Mouse (Mus musculus): ENCODE results near the gene Vmn1r217. TPM values are rescaled to one million over a fixed set of nuclear protein-coding genes. Genes with fewer than 3 reads are reported as not detected.
"Not testable (repeated sequence)": the region's sequence is repeated elsewhere in the genome, so short reads cannot be mapped to it uniquely, and the experiment has no call there.

Vmn1r217 gene
- polyA plus RNA-seq (2014; fragmentation: Nextera tagmentation; extraction: Ambion mirVana), result not detected in 2 replicates

DNA sequence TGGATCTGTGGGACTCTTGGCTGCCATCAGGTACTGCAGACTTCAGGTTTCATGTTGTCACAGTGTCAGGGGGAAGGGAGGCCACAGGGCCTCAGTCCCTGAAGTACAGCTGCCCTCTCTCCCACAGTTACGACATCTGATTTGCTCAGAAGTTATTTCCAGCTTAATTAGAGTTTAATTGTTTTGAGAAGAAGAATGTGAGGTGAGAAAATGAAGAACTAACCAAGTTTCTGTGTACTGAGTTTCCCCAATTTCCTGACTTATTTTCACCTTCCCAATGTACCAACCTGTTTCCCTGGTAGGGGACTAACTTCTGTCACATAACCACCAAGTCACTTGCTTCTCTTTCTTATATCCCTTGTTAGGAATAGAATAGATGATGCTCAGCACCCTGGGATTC is at the start of gene Vmn1r217:
Vmn1r217 (minus strand) TSS at position 101 of the 400 bp plus-strand sequence.
- WGBS, result 81% methylated on average over 1 of the region's 1 CpGs

DNA sequence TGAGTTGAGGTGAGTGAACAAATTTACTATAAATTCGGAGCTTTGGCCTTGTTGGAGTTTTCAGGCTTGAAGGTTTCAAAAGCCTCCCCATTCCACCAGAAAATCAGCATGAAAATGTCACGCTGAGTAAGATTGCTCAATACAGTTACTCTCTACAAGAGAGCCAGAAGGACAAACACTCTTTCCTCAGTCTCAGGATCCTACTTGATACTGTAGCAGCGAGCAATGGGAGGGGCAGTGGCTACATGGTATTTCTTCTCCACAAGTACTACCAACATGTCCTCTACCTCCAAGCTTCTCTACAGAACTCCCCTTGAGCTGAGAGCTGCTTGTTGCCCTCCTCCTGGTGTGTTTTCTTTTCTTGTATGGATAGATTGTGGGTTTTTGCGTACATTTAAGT is 48.4 kb upstream of the Vmn1r217 start:
- 89% methylated on average over 4 of the region's 4 CpGs for WGBS
- H3K4me1 ChIP-seq (ENCODE audit: control insufficient read depth, insufficient read depth, low read length), result not testable (repeated sequence)

More for the DNA sequence above, at the start of gene Vmn1r217:
- not testable (repeated sequence) for H3K27ac ChIP-seq (replicated peaks; ENCODE audit: low read depth, low read length); H3K27me3 ChIP-seq (replicated peaks; ENCODE audit: control insufficient read depth, insufficient read depth, low read length); H3K4me3 ChIP-seq (ENCODE audit: low read depth, low read length); H3K4me2 ChIP-seq (ENCODE audit: low read depth, low read length); H3K4me1 ChIP-seq (ENCODE audit: control insufficient read depth, insufficient read depth, low read length); DNase-seq (ENCODE audit: low spot score); ATAC-seq (ENCODE audit: low read depth); H3K9ac ChIP-seq (ENCODE audit: low read depth, low read length); H3K9me3 ChIP-seq (ENCODE audit: control insufficient read depth, low read length); H3K36me3 ChIP-seq (ENCODE audit: control insufficient read depth, insufficient read depth, low read length)

DNA sequence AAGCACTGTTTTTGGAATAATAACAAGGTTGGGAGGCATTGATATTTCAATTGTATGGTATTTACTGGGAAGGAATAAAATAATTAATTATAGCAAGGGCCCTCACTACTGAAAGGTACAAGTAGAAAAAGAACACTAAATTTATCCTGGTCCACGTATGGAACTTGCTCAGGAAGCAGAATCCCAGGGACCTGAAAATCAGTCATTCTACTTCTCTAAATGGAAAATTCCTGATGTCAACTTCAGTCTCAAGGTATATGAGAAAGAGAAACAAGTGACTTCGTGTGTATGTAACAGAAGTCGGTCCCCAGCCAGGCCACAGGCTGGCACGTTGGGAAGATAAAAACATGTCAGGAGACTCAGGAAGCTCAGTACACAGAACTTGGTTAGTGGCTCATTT is 41.0 kb upstream of the Vmn1r217 start, which contains the start of gene Vmn1r219:
Vmn1r219 (plus strand) TSS at position 301 of the 400 bp plus-strand sequence.
- H3K4me1 ChIP-seq (ENCODE audit: control insufficient read depth, insufficient read depth, low read length), result no peaks in the 10 kb centered on the region
- no peak within 1 kb of the TSS for H3K9ac ChIP-seq (ENCODE audit: low read depth, low read length)
- H3K36me3 ChIP-seq (ENCODE audit: control insufficient read depth, insufficient read depth, low read length), result no peaks in the 10 kb centered on the region
- no peak for ATAC-seq (ENCODE audit: low read depth)
- 74% methylated on average over 4 of the region's 4 CpGs for WGBS
- DNase-seq (ENCODE audit: low spot score), result no peak
- H3K27ac ChIP-seq (replicated peaks; ENCODE audit: low read depth, low read length), result no peak within 1 kb of the TSS
- H3K4me3 ChIP-seq (ENCODE audit: low read depth, low read length), result no peak within 1 kb of the TSS
- no peaks in the 10 kb centered on the region for H3K27me3 ChIP-seq (replicated peaks; ENCODE audit: control insufficient read depth, insufficient read depth, low read length)
- no peak within 1 kb of the TSS for H3K4me2 ChIP-seq (ENCODE audit: low read depth, low read length)
- H3K9me3 ChIP-seq (ENCODE audit: control insufficient read depth, low read length), result no peaks in the 10 kb centered on the region

More for the DNA sequence above, 48.4 kb upstream of the Vmn1r217 start:
- H3K4me3 ChIP-seq (ENCODE audit: low read depth, low read length); H3K4me2 ChIP-seq (ENCODE audit: low read depth, low read length); ATAC-seq (ENCODE audit: low read depth); H3K36me3 ChIP-seq (ENCODE audit: control insufficient read depth, insufficient read depth, low read length); H3K27ac ChIP-seq (replicated peaks; ENCODE audit: low read depth, low read length); H3K9ac ChIP-seq (ENCODE audit: low read depth, low read length); DNase-seq (ENCODE audit: low spot score); H3K9me3 ChIP-seq (ENCODE audit: control insufficient read depth, low read length); H3K27me3 ChIP-seq (replicated peaks; ENCODE audit: control insufficient read depth, insufficient read depth, low read length): not testable (repeated sequence)

DNA sequence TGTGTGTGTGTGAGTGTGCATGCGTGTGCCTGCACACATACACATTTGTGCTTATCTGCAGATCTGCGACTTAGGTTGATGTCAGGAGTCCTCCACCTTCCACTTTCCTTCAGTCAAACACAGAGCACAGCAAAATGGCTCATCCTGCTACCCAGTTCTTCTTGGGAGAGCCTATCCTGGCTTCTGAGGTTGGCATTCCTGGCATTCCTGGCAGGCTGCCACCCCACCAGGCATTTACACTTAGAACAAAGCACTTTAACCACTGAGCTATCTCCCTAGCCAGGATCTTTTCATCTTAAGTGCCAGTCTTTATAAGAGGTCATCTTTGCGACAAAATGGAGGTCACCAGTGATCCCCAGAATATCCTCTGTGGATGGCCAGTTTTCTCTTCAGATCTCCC is 39.8 kb upstream of the Vmn1r217 start:
- H3K27me3 ChIP-seq (replicated peaks; ENCODE audit: control insufficient read depth, insufficient read depth, low read length), result no peaks in the 10 kb centered on the region
- no peak overlapping the region for H3K4me2 ChIP-seq (ENCODE audit: low read depth, low read length)
- no peak for ATAC-seq (ENCODE audit: low read depth)
- no peaks in the 10 kb centered on the region for H3K4me1 ChIP-seq (ENCODE audit: control insufficient read depth, insufficient read depth, low read length)
- H3K4me3 ChIP-seq (ENCODE audit: low read depth, low read length), result no peak overlapping the region
- no peak overlapping the region for H3K9ac ChIP-seq (ENCODE audit: low read depth, low read length)
- no peak overlapping the region for H3K27ac ChIP-seq (replicated peaks; ENCODE audit: low read depth, low read length)
- H3K9me3 ChIP-seq (ENCODE audit: control insufficient read depth, low read length), result no peaks in the 10 kb centered on the region
- peak; percentile 22 for DNase-seq (ENCODE audit: low spot score)
- WGBS, result 80% methylated on average over 3 of the region's 3 CpGs
- H3K36me3 ChIP-seq (ENCODE audit: control insufficient read depth, insufficient read depth, low read length), result no peaks in the 10 kb centered on the region

DNA sequence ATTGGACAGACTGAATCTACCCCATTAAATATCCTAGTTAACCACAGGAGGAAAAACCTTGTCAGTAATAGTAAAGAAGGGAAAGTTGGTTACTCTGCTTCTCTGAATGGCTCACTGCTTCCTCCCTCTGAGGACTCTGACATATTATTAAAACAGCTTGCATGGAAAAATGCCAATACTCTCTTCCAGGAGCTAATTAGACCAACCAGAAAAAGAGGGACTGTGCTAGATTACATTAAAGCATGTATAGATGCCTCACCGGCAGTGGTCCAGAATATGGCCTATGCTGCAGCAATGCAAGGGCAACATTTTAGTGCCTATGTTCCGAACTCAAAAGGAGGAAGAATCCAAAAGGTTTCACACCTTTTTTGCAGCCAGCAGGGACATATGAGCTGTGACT is 20.9 kb upstream of the Vmn1r217 start:
- no peaks in the 10 kb centered on the region for H3K36me3 ChIP-seq (ENCODE audit: control insufficient read depth, insufficient read depth, low read length)
- DNase-seq (ENCODE audit: low spot score), result peak; percentile 2
- no peak overlapping the region for H3K4me2 ChIP-seq (ENCODE audit: low read depth, low read length)
- no peak overlapping the region for H3K27ac ChIP-seq (replicated peaks; ENCODE audit: low read depth, low read length)
- no peak overlapping the region for H3K4me3 ChIP-seq (ENCODE audit: low read depth, low read length)
- WGBS, result 72% methylated on average over 2 of the region's 2 CpGs
- no peaks in the 10 kb centered on the region for H3K4me1 ChIP-seq (ENCODE audit: control insufficient read depth, insufficient read depth, low read length)
- no peak overlapping the region for H3K9ac ChIP-seq (ENCODE audit: low read depth, low read length)
- ATAC-seq (ENCODE audit: low read depth), result no peak
- no peaks in the 10 kb centered on the region for H3K27me3 ChIP-seq (replicated peaks; ENCODE audit: control insufficient read depth, insufficient read depth, low read length)
- H3K9me3 ChIP-seq (ENCODE audit: control insufficient read depth, low read length), result no peaks in the 10 kb centered on the region

DNA sequence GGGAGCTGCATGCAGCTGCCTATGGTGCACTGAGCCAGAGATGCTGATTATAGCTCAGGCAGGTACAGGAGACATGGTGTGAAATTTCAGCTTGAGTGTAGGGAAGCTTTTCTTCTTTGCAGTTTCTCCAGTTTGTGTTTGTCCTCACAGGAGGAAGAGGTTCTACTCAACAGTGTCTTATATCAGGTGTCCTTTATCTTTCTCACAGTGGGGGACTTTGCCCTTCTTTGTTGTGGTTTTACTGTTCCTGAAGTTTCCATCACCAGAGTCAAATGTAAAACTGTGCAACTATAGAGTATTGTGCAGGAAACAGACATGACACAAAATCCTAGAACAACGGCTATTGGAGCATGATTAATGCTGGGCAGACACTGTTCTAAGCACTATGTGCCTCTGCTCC is 15.5 kb upstream of the Vmn1r217 start:
- H3K9me3 ChIP-seq (ENCODE audit: control insufficient read depth, low read length), result no peaks in the 10 kb centered on the region
- H3K27ac ChIP-seq (replicated peaks; ENCODE audit: low read depth, low read length), result no peak overlapping the region
- WGBS, result 58% methylated on average over 1 of the region's 1 CpGs
- H3K4me1 ChIP-seq (ENCODE audit: control insufficient read depth, insufficient read depth, low read length), result no peaks in the 10 kb centered on the region
- H3K4me2 ChIP-seq (ENCODE audit: low read depth, low read length), result no peak overlapping the region
- no peaks in the 10 kb centered on the region for H3K36me3 ChIP-seq (ENCODE audit: control insufficient read depth, insufficient read depth, low read length)
- H3K27me3 ChIP-seq (replicated peaks; ENCODE audit: control insufficient read depth, insufficient read depth, low read length), result no peaks in the 10 kb centered on the region
- no peak overlapping the region for H3K9ac ChIP-seq (ENCODE audit: low read depth, low read length)
- ATAC-seq (ENCODE audit: low read depth) (peak; percentile 57; the same call in 1 of the 2 replicates), DNase-seq (ENCODE audit: low spot score) (no peak)
- H3K4me3 ChIP-seq (ENCODE audit: low read depth, low read length), result no peak overlapping the region

DNA sequence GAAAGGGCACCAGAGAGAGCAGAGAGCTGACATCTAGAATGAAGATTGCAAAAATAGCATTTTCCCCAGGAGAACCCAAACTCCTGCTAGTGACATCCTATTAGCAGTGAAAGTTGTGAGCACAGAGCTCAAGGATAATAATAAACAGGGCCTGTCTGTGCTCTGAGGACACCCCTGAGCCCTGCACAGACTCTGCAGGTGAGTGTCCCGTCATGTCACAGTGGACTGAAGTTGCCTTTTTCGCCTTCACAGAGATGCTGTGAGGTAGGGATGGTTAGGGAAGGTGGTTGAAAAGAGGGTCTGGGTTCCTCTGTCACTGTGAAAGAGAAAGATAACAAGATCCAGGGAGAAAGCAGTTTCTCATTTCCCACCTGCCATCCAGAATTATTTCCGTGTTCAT is 15.1 kb upstream of the Vmn1r217 start, which contains the start of gene Vmn1r218:
Vmn1r218 (plus strand) TSS at position 57 of the 400 bp plus-strand sequence.
- no peaks in the 10 kb centered on the region for H3K27me3 ChIP-seq (replicated peaks; ENCODE audit: control insufficient read depth, insufficient read depth, low read length)
- DNase-seq (ENCODE audit: low spot score) (no peak), ATAC-seq (ENCODE audit: low read depth) (no peak)
- no peak within 1 kb of the TSS for H3K9ac ChIP-seq (ENCODE audit: low read depth, low read length)
- no peaks in the 10 kb centered on the region for H3K9me3 ChIP-seq (ENCODE audit: control insufficient read depth, low read length)
- 57% methylated on average over 3 of the region's 3 CpGs for WGBS
- H3K27ac ChIP-seq (replicated peaks; ENCODE audit: low read depth, low read length), result no peak within 1 kb of the TSS
- no peak within 1 kb of the TSS for H3K4me3 ChIP-seq (ENCODE audit: low read depth, low read length)
- H3K36me3 ChIP-seq (ENCODE audit: control insufficient read depth, insufficient read depth, low read length), result no peaks in the 10 kb centered on the region
- no peaks in the 10 kb centered on the region for H3K4me1 ChIP-seq (ENCODE audit: control insufficient read depth, insufficient read depth, low read length)
- no peak within 1 kb of the TSS for H3K4me2 ChIP-seq (ENCODE audit: low read depth, low read length)

DNA sequence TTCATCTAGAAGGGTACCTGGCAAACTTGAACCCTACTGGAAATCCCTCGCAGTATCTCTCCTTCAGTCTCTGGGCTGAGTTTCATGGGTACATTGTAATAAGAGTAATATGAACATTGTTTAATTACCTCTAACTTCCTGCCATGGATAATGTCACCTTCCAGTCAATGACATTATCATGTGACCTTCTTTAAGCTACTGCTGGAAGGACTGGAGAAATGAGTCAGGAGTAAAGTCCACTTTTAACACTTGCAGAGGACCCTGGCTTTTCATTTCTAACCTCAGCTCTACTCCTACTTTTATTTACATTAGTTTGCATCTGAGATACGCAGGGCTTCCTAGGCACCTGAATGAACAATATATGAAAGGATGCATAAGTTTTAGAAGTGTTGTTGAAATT is 2.6 kb upstream of the Vmn1r217 start:
- Histone ChIP-seq H3K27ac (replicated peaks; ENCODE audit: low read depth, low read length) (no peak overlapping the region), H3K4me3 (ENCODE audit: low read depth, low read length) (no peak overlapping the region), H3K36me3 (ENCODE audit: control insufficient read depth, insufficient read depth, low read length) (no peaks in the 10 kb centered on the region), H3K9ac (ENCODE audit: low read depth, low read length) (no peak overlapping the region), H3K27me3 (replicated peaks; ENCODE audit: control insufficient read depth, insufficient read depth, low read length) (no peaks in the 10 kb centered on the region), H3K4me1 (ENCODE audit: control insufficient read depth, insufficient read depth, low read length) (no peaks in the 10 kb centered on the region), H3K4me2 (ENCODE audit: low read depth, low read length) (no peak overlapping the region), H3K9me3 (ENCODE audit: control insufficient read depth, low read length) (no peaks in the 10 kb centered on the region)
- DNase-seq (ENCODE audit: low spot score), result no peak
- no peak for ATAC-seq (ENCODE audit: low read depth)
- 79% methylated on average over 2 of the region's 2 CpGs for WGBS

DNA sequence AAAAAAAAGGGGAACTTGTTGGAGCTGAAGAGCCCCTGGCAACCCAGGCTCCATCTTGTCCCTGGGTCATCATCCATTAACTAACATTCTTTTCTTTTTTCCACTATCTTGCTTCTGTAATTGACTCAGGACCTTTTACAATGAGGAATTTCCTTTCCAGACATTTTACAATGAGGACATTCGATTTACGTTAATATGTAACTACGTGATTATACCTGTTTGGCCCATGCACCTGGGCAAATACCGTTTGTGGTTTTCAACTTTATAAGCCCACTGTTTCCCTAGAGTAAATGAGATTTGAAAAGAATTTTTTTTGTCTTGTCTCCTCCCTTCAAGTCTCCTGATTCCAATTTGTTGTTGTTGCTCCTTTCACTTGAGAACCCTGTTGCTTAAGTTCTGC is 23.6 kb downstream of the Vmn1r217 start:
- DNase-seq (ENCODE audit: low spot score) (no peak), ATAC-seq (ENCODE audit: low read depth) (no peak)
- Histone ChIP-seq H3K4me2 (ENCODE audit: low read depth, low read length) (no peak overlapping the region), H3K27me3 (replicated peaks; ENCODE audit: control insufficient read depth, insufficient read depth, low read length) (no peaks in the 10 kb centered on the region), H3K4me3 (ENCODE audit: low read depth, low read length) (no peak overlapping the region), H3K4me1 (ENCODE audit: control insufficient read depth, insufficient read depth, low read length) (no peaks in the 10 kb centered on the region), H3K9me3 (ENCODE audit: control insufficient read depth, low read length) (no peaks in the 10 kb centered on the region), H3K27ac (replicated peaks; ENCODE audit: low read depth, low read length) (no peak overlapping the region), H3K9ac (ENCODE audit: low read depth, low read length) (no peak overlapping the region), H3K36me3 (ENCODE audit: control insufficient read depth, insufficient read depth, low read length) (no peaks in the 10 kb centered on the region)
- 84% methylated on average over 4 of the region's 4 CpGs for WGBS

Data from embryonic facial prominence, embryonic 14.5 days (tissue).